Mouse (Mus musculus) hindbrain, embryonic 13.5 days (tissue): ENCODE results near the gene Myo1b. TPM values are rescaled to one million over a fixed set of nuclear protein-coding genes. Genes with fewer than 3 reads are reported as not detected.

Experiments used
- ATAC-seq: fragments of 200-750 bp; cut with Nextera tagmentation; 2 replicates; pipeline ENCODE4 v1.8.0; 2017; ENCODE audit warnings: moderate TSS enrichment; ENCODE audit not compliant: low FRiP score
- H3K27ac ChIP-seq: fragments of 300-500 bp; sonication (generic); 2 replicates; pipeline ENCODE4 v1.5.1; 2015; ENCODE audit warnings: inconsistent platforms, mild to moderate bottlenecking, moderate library complexity
- H3K27me3 ChIP-seq: fragments of 300-500 bp; sonication (generic); 2 replicates; pipeline ENCODE4 v1.6.1; 2015; ENCODE audit warnings: mild to moderate bottlenecking, inconsistent platforms
- H3K36me3 ChIP-seq: fragments of 300-500 bp; sonication (generic); 2 replicates; pipeline ENCODE4 v1.6.1; 2015; ENCODE audit warnings: mild to moderate bottlenecking, inconsistent platforms
- H3K4me1 ChIP-seq: fragments of 300-500 bp; sonication (generic); replicated peaks from 2 replicates; pipeline ENCODE4 v1.6.1; 2015; ENCODE audit warnings: inconsistent platforms
- H3K4me2 ChIP-seq: fragments of 300-500 bp; sonication (generic); 2 replicates; pipeline ENCODE4 v1.6.1; 2015; ENCODE audit warnings: inconsistent platforms, mild to moderate bottlenecking, moderate library complexity
- H3K4me3 ChIP-seq: fragments of 300-500 bp; sonication (generic); 2 replicates; pipeline ENCODE4 v1.5.1; 2015; ENCODE audit warnings: mild to moderate bottlenecking, inconsistent platforms
- H3K9ac ChIP-seq: fragments of 300-500 bp; sonication (generic); 2 replicates; pipeline ENCODE4 v1.6.1; 2015; ENCODE audit warnings: mild to moderate bottlenecking, inconsistent platforms
- H3K9me3 ChIP-seq: fragments of 300-500 bp; sonication (generic); 2 replicates; pipeline ENCODE4 v1.6.1; 2016; ENCODE audit warnings: inconsistent platforms
- WGBS: fragments of 180-500 bp; shearing (Covaris S2); methylation state at CpG from one replicate; pipeline ENCODE4 v1.1.7; 2015; 5-methylcytosine and 5-hydroxymethylcytosine counted together
- polyA plus RNA-seq: library from polyadenylated mRNA; unstranded; fragments of >200 nt; fragmentation: Nextera tagmentation; extraction: Ambion mirVana; gene quantifications from 2 replicates; pipeline ENCODE4 v1.2.1, GENCODE M21; 2015

Myo1b gene
- polyA plus RNA-seq, 1 experiment from 2014 or later, result 78.7 TPM

GRCm38 (mm10) chr1:51804296-51805039, 111.4 kb downstream of the Myo1b start:
- WGBS, result 49% methylated on average over 11 of the region's 12 CpGs
- no peak overlapping the region for H3K27ac ChIP-seq
- no peak for ATAC-seq

GRCm38 (mm10) chr1:51798011-51798471, 117.8 kb downstream of the Myo1b start:
- ATAC-seq, result peak; percentile 69; the same call in 1 of the 2 replicates
- Histone ChIP-seq H3K36me3 (peaks cover 16% of the 10 kb centered on the region), H3K4me1 (peaks cover 17% of the 10 kb centered on the region), H3K9me3 (no peaks in the 10 kb centered on the region), H3K4me3 (no peak overlapping the region), H3K27me3 (no peaks in the 10 kb centered on the region), H3K4me2 (no peak overlapping the region), H3K9ac (no peak overlapping the region), H3K27ac (peak overlapping the region; percentile 66)
- WGBS, result 37% methylated on average over 7 of the region's 7 CpGs

More at GRCm38 (mm10) chr1:51804296-51805039, 111.4 kb downstream of the Myo1b start:
- Histone ChIP-seq H3K4me2 (no peak overlapping the region), H3K9ac (no peak overlapping the region), H3K4me3 (no peak overlapping the region), H3K27me3 (no peaks in the 10 kb centered on the region), H3K4me1 (peaks cover 14% of the 10 kb centered on the region), H3K9me3 (no peaks in the 10 kb centered on the region), H3K36me3 (peaks cover 6% of the 10 kb centered on the region)

- 59% methylated on average over 9 of the region's 9 CpGs for WGBS
- Histone ChIP-seq H3K27me3 (no peaks in the 10 kb centered on the region), H3K4me1 (peaks cover 17% of the 10 kb centered on the region), H3K27ac (peak overlapping the region; percentile 48), H3K9ac (no peak overlapping the region), H3K36me3 (peaks cover 36% of the 10 kb centered on the region), H3K4me2 (no peak overlapping the region), H3K9me3 (no peaks in the 10 kb centered on the region), H3K4me3 (no peak overlapping the region)
- ATAC-seq, result 0 out of 2 replicates have a peak, but pooled peaks have one; percentile 12
These were observed 120.1 kb downstream of the Myo1b start for GRCm38 (mm10) chr1:51795586-51796309.

- H3K4me2 ChIP-seq, result no peak overlapping the region
- H3K27ac ChIP-seq, result no peak overlapping the region
- H3K4me1 ChIP-seq, result no peaks in the 10 kb centered on the region
- peaks cover 27% of the 10 kb centered on the region for H3K36me3 ChIP-seq
- H3K27me3 ChIP-seq, result no peaks in the 10 kb centered on the region
- WGBS, result 67% methylated on average over 6 of the region's 6 CpGs
- H3K9ac ChIP-seq, result no peak overlapping the region
- no peaks in the 10 kb centered on the region for H3K9me3 ChIP-seq
- no peak overlapping the region for H3K4me3 ChIP-seq
- ATAC-seq, result no peak
These were observed 126.6 kb downstream of the Myo1b start for GRCm38 (mm10) chr1:51789269-51789668.

GRCm38 (mm10) chr1:51782091-51782490, 133.8 kb downstream of the Myo1b start:
- H3K36me3 ChIP-seq, result peaks cover 22% of the 10 kb centered on the region
- no peak for ATAC-seq
- H3K9me3 ChIP-seq, result no peaks in the 10 kb centered on the region
- 64% methylated on average over 6 of the region's 6 CpGs for WGBS
- no peak overlapping the region for H3K4me3 ChIP-seq
- no peak overlapping the region for H3K9ac ChIP-seq
- no peaks in the 10 kb centered on the region for H3K27me3 ChIP-seq
- no peak overlapping the region for H3K4me2 ChIP-seq
- no peak overlapping the region for H3K27ac ChIP-seq
- no peaks in the 10 kb centered on the region for H3K4me1 ChIP-seq

- H3K36me3 ChIP-seq, result peaks cover 36% of the 10 kb centered on the region
- ATAC-seq, result no peak
- H3K27ac ChIP-seq, result no peak overlapping the region
- no peak overlapping the region for H3K4me3 ChIP-seq
- H3K4me1 ChIP-seq, result no peaks in the 10 kb centered on the region
- no peaks in the 10 kb centered on the region for H3K27me3 ChIP-seq
- no peaks in the 10 kb centered on the region for H3K9me3 ChIP-seq
- no peak overlapping the region for H3K9ac ChIP-seq
- no peak overlapping the region for H3K4me2 ChIP-seq
These were observed 135.5 kb downstream of the Myo1b start for GRCm38 (mm10) chr1:51780357-51780756.

GRCm38 (mm10) chr1:51778241-51778640, 137.6 kb downstream of the Myo1b start:
- 94% methylated on average over 7 of the region's 7 CpGs for WGBS
- no peak for ATAC-seq
- Histone ChIP-seq H3K9ac (no peak overlapping the region), H3K27me3 (no peaks in the 10 kb centered on the region), H3K4me3 (no peak overlapping the region), H3K4me2 (no peak overlapping the region), H3K27ac (no peak overlapping the region), H3K4me1 (no peaks in the 10 kb centered on the region), H3K36me3 (peaks cover 57% of the 10 kb centered on the region), H3K9me3 (no peaks in the 10 kb centered on the region)

GRCm38 (mm10) chr1:51770504-51770871, 145.4 kb downstream of the Myo1b start:
- no peaks in the 10 kb centered on the region for H3K27me3 ChIP-seq
- ATAC-seq, result no peak
- 93% methylated on average over 5 of the region's 5 CpGs for WGBS
- H3K9me3 ChIP-seq, result no peaks in the 10 kb centered on the region
- no peak overlapping the region for H3K4me3 ChIP-seq
- H3K4me1 ChIP-seq, result no peaks in the 10 kb centered on the region
- no peak overlapping the region for H3K9ac ChIP-seq
- H3K36me3 ChIP-seq, result peaks cover 77% of the 10 kb centered on the region
- no peak overlapping the region for H3K27ac ChIP-seq
- H3K4me2 ChIP-seq, result no peak overlapping the region

GRCm38 (mm10) chr1:51769815-51770503, 145.9 kb downstream of the Myo1b start:
- Histone ChIP-seq H3K4me2 (no peak overlapping the region), H3K4me3 (no peak overlapping the region), H3K27me3 (no peaks in the 10 kb centered on the region), H3K9ac (no peak overlapping the region), H3K36me3 (peaks cover 72% of the 10 kb centered on the region), H3K4me1 (no peaks in the 10 kb centered on the region), H3K9me3 (no peaks in the 10 kb centered on the region), H3K27ac (no peak overlapping the region)
- 90% methylated on average over 12 of the region's 12 CpGs for WGBS
- ATAC-seq, result no peak

GRCm38 (mm10) chr1:51766271-51766670, 149.6 kb downstream of the Myo1b start:
- no peaks in the 10 kb centered on the region for H3K9me3 ChIP-seq
- no peak overlapping the region for H3K4me2 ChIP-seq
- WGBS, result 97% methylated on average over 4 of the region's 4 CpGs
- H3K4me3 ChIP-seq, result no peak overlapping the region
- no peak overlapping the region for H3K27ac ChIP-seq
- no peak for ATAC-seq
- H3K9ac ChIP-seq, result no peak overlapping the region
- H3K36me3 ChIP-seq, result peaks cover 57% of the 10 kb centered on the region
- no peaks in the 10 kb centered on the region for H3K4me1 ChIP-seq
- H3K27me3 ChIP-seq, result no peaks in the 10 kb centered on the region

- Histone ChIP-seq H3K4me1 (no peaks in the 10 kb centered on the region), H3K27ac (no peak overlapping the region), H3K4me3 (no peak overlapping the region), H3K27me3 (no peaks in the 10 kb centered on the region), H3K9ac (no peak overlapping the region), H3K36me3 (peaks cover 52% of the 10 kb centered on the region), H3K4me2 (no peak overlapping the region), H3K9me3 (no peaks in the 10 kb centered on the region)
- WGBS, result 89% methylated on average over 5 of the region's 5 CpGs
- no peak for ATAC-seq
These were observed 150.7 kb downstream of the Myo1b start for GRCm38 (mm10) chr1:51765156-51765555.

GRCm38 (mm10) chr1:51759657-51760056, 156.2 kb downstream of the Myo1b start:
- no peak for ATAC-seq
- peaks cover 56% of the 10 kb centered on the region for H3K36me3 ChIP-seq

More at GRCm38 (mm10) chr1:51759657-51760056, 156.2 kb downstream of the Myo1b start:
- H3K27me3 ChIP-seq, result no peaks in the 10 kb centered on the region
- H3K9me3 ChIP-seq, result no peaks in the 10 kb centered on the region
- no peak overlapping the region for H3K4me2 ChIP-seq
- peaks cover 4% of the 10 kb centered on the region; the same call in 1 of the 2 replicates for H3K4me1 ChIP-seq
- 87% methylated on average over 6 of the region's 6 CpGs for WGBS
- H3K4me3 ChIP-seq, result no peak overlapping the region
- no peak overlapping the region for H3K9ac ChIP-seq
- H3K27ac ChIP-seq, result no peak overlapping the region
